Mouse (Mus musculus) myocyte (in vitro differentiated cells): ENCODE results near the gene Osbpl8. TPM values are rescaled to one million over a fixed set of nuclear protein-coding genes. Genes with fewer than 3 reads are reported as not detected.

ENCODE experiments used
- H3K27me3 ChIP-seq: one replicate; pipeline ENCODE4 v1.6.1; 2011; ENCODE audit not compliant: control insufficient read depth, insufficient read depth, insufficient read length
- H3K36me3 ChIP-seq: one replicate; pipeline ENCODE4 v1.6.1; 2011; ENCODE audit not compliant: control insufficient read depth, insufficient read depth
- H3K4me2 ChIP-seq: one replicate; pipeline ENCODE4 v1.6.1; 2011; ENCODE audit warnings: low read depth, control low read depth
- H3K4me3 ChIP-seq: one replicate; pipeline ENCODE4 v1.5.1; 2011; ENCODE audit warnings: mild to moderate bottlenecking, control low read depth, moderate library complexity
- H3K79me2 ChIP-seq: one replicate; pipeline ENCODE4 v1.6.1; 2011; ENCODE audit not compliant: control insufficient read depth, insufficient read depth
- H3ac ChIP-seq: one replicate; pipeline ENCODE4 v1.6.1; 2011; ENCODE audit not compliant: control insufficient read depth, insufficient read length
- CEBPB ChIP-seq: IDR thresholded peaks from 2 replicates; pipeline ENCODE4 v1.6.1; 2011; ENCODE audit warnings: mild to moderate bottlenecking, moderate library complexity; ENCODE audit not compliant: poor library complexity, insufficient read depth, severe bottlenecking
- E2F4 ChIP-seq: IDR thresholded peaks from one replicate; pipeline ENCODE4 v1.6.1; 2011; ENCODE audit warnings: mild to moderate bottlenecking, control low read depth, moderate library complexity; ENCODE audit not compliant: insufficient read depth
- MAX ChIP-seq: IDR thresholded peaks from one replicate; pipeline ENCODE4 v1.6.1; 2011; ENCODE audit warnings: low read depth, mild to moderate bottlenecking, control low read depth
- MYOD1 ChIP-seq, 3 experiments: IDR thresholded peaks; one replicate each; pipeline ENCODE4 v1.6.1; 2011; ENCODE audit warnings: control low read depth in 2 of 3, low read depth in 2 of 3, mild to moderate bottlenecking in 2 of 3, moderate library complexity in 1 of 3; ENCODE audit not compliant: insufficient read length in 2 of 3, control insufficient read depth in 1 of 3
- MYOG ChIP-seq, 3 experiments: IDR thresholded peaks; one replicate each; pipeline ENCODE4 v1.6.1; 2011; ENCODE audit warnings: control low read depth in 2 of 3, low read depth in 2 of 3, mild to moderate bottlenecking in 2 of 3; ENCODE audit not compliant: insufficient read length in 2 of 3, control insufficient read depth in 1 of 3, insufficient read depth in 1 of 3
- POLR2A ChIP-seq: IDR thresholded peaks from one replicate; pipeline ENCODE4 v1.6.1; 2011; ENCODE audit warnings: low read depth, mild to moderate bottlenecking, control low read depth, moderate library complexity; ENCODE audit not compliant: insufficient read length
- POLR2AphosphoS2 ChIP-seq: IDR thresholded peaks from one replicate; pipeline ENCODE4 v1.6.1; 2011; ENCODE audit warnings: low read depth, control low read depth; ENCODE audit not compliant: insufficient read length
- REST ChIP-seq: IDR thresholded peaks from one replicate; pipeline ENCODE4 v1.6.1; 2011; ENCODE audit warnings: mild to moderate bottlenecking, control low read depth, moderate library complexity; ENCODE audit not compliant: insufficient read depth, insufficient read length
- SRF ChIP-seq: IDR thresholded peaks from one replicate; pipeline ENCODE4 v1.6.1; 2011; ENCODE audit warnings: low read depth; ENCODE audit not compliant: control insufficient read depth, insufficient read length
- TCF12 ChIP-seq: IDR thresholded peaks from one replicate; pipeline ENCODE4 v1.6.1; 2011; ENCODE audit warnings: mild to moderate bottlenecking, control low read depth; ENCODE audit not compliant: poor library complexity, insufficient read depth, severe bottlenecking
- TCF3 ChIP-seq: IDR thresholded peaks from one replicate; pipeline ENCODE4 v1.6.1; 2011; ENCODE audit warnings: low read depth, control low read depth; ENCODE audit not compliant: insufficient read length
- USF1 ChIP-seq: IDR thresholded peaks from one replicate; pipeline ENCODE4 v1.6.1; 2011; ENCODE audit warnings: low read depth, mild to moderate bottlenecking, control low read depth, moderate library complexity
- polyA plus RNA-seq: library from polyadenylated mRNA; unstranded; fragments of >200 nt; fragmentation: generic; extraction: Trizol; gene quantifications from one replicate; pipeline ENCODE4 v1.2.1, GENCODE M21; 2012; ENCODE audit warnings: missing spikeins

Osbpl8 gene
- polyA plus RNA-seq = 5.3 TPM

GRCm38 (mm10) chr10:111164304-111165218 lies at the start of gene Osbpl8:
Gene Osbpl8, plus strand, starts transcription at chr10:111164752.
- TF ChIP-seq SRF = peak; percentile 65
- no peak for TF ChIP-seq MAX
- TF ChIP-seq POLR2AphosphoS2 = peak; percentile 91
- no peak for TF ChIP-seq E2F4
- peak in 2 of 3 experiments; percentile 82 to 90 for TF ChIP-seq MYOD1 (IDR thresholded peaks at IDR 0.05; ENCODE audit: control insufficient read depth in 1 of 3, insufficient read length in 2 of 3, low read depth in 2 of 3)
- peak; percentile 95 for TF ChIP-seq USF1
- peak; percentile 93 for TF ChIP-seq POLR2A
- peak; percentile 61 for TF ChIP-seq TCF3
- TF ChIP-seq TCF12 = no peak
- TF ChIP-seq MYOG (IDR thresholded peaks at IDR 0.05; ENCODE audit: control insufficient read depth in 1 of 3, insufficient read depth in 1 of 3, insufficient read length in 2 of 3, low read depth in 2 of 3) = peak; percentile 46 to 91 (median 72)
- TF ChIP-seq CEBPB = no peak
- no peak for TF ChIP-seq REST
- peak within 1 kb of the TSS; percentile 59 for H3K4me3 ChIP-seq
- peak within 1 kb of the TSS; percentile 77 for H3K4me2 ChIP-seq
- H3K27me3 ChIP-seq = no peaks in the 10 kb centered on the region
- no peaks in the 10 kb centered on the region for H3K36me3 ChIP-seq
- peak within 1 kb of the TSS; percentile 63 for H3ac ChIP-seq
- peaks cover 37% of the 10 kb centered on the region for H3K79me2 ChIP-seq

DNA sequence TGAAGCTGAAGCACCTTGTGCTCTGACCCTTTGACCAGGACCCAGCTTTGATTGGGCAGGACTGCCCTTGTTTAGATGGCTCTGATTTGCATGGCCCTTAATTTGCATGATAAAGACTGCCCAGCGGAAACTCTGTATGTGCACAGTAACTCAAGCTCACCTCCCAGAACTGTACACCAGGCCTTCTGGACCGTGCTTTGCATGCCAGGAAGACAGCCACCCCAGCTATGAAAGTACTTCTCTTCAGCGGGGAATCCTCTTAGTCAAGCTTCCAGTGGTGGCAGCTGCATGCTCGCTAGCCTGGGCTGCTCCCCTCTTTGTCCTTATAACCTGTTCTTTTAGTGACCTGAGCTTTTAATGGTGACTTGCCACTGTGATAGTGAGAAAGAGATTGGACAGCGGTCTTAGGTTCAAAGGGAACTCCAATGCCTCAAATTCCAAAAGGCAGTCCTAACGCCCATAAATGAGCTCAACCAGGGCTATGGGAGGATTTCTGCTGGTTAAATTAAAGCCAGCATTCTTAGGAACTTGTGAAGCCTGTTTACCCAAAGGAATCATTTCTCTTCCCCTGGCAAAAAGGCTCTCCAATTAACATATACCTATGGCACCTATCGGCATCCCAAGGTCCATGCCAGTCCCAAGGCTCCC lies 47.2 kb upstream of the Osbpl8 start:
- no peak overlapping the region for H3K4me2 ChIP-seq
- H3K27me3 ChIP-seq = no peaks in the 10 kb centered on the region
- H3ac ChIP-seq = no peak overlapping the region
- TF ChIP-seq REST (no peak), E2F4 (no peak)
- no peak overlapping the region for H3K4me3 ChIP-seq
- H3K36me3 ChIP-seq = no peaks in the 10 kb centered on the region
- no peaks in the 10 kb centered on the region for H3K79me2 ChIP-seq

DNA sequence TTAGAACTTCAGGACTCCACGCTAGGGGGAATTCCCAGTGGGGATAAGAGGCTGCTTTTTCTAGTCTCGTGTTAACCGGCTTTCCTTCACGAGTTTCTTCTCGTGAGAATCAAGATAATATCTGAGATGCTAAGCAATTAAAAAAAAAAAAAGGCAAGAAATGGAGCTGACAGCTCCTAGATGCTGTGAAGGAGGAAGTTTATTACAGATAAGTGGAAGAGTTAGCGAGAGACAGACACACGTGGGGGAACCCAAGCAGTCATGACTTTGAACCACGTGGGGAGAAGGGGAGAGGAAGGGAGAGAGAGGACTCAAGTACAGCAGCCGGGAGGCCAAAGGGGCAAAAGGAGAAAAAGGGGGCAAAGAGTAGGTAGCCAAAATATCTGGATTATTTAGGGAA lies 46.3 kb upstream of the Osbpl8 start:
- H3K4me2 ChIP-seq = no peak overlapping the region
- no peak for TF ChIP-seq POLR2A
- TF ChIP-seq TCF12 = no peak
- TF ChIP-seq USF1 = no peak
- TF ChIP-seq MYOG (IDR thresholded peaks at IDR 0.05; ENCODE audit: control insufficient read depth in 1 of 3, insufficient read depth in 1 of 3, insufficient read length in 2 of 3, low read depth in 2 of 3) = no peak
- no peak for TF ChIP-seq TCF3
- TF ChIP-seq CEBPB = no peak
- no peak for TF ChIP-seq SRF
- no peak for TF ChIP-seq MYOD1 (IDR thresholded peaks at IDR 0.05; ENCODE audit: control insufficient read depth in 1 of 3, insufficient read length in 2 of 3, low read depth in 2 of 3)
- no peak for TF ChIP-seq POLR2AphosphoS2
- no peak for TF ChIP-seq E2F4

DNA sequence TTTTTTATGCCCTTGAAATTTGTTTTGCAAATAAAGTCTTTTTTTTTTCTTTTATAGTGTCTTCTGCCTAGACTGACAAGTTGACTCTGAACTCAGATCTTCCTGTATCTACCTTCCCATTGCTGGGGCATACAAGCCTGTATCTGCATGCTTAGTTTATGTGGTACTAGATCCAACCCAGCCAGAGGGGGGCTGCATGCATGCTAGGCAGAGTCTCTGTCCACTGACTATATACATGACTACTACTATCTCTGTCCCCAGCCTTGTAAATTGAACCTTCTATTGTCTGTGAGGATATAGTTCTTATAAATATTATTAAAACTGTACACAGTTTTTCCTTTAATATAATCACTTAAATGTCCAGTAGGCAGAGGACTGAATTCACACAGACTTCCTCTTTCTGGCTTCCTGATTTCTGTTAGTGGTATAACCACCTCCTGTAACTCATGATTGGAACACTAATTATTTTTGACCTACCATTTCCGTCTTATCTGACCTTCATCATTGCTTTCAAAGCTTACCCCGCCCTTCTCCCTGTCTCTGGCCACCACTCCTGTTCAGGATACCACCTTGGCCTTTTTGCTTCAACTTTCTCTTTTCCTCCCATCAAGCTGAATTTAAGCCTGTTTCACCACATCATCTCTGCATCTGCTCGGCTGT lies 45.4 kb upstream of the Osbpl8 start:
- Histone ChIP-seq H3K4me3 (no peak overlapping the region), H3ac (no peak overlapping the region), H3K36me3 (no peaks in the 10 kb centered on the region), H3K27me3 (no peaks in the 10 kb centered on the region), H3K4me2 (no peak overlapping the region), H3K79me2 (no peaks in the 10 kb centered on the region)
- no peak for TF ChIP-seq TCF3

More for the DNA sequence above, 46.3 kb upstream of the Osbpl8 start:
- no peaks in the 10 kb centered on the region for H3K79me2 ChIP-seq
- H3K36me3 ChIP-seq = no peaks in the 10 kb centered on the region
- no peaks in the 10 kb centered on the region for H3K27me3 ChIP-seq
- H3K4me3 ChIP-seq = no peak overlapping the region
- H3ac ChIP-seq = no peak overlapping the region

DNA sequence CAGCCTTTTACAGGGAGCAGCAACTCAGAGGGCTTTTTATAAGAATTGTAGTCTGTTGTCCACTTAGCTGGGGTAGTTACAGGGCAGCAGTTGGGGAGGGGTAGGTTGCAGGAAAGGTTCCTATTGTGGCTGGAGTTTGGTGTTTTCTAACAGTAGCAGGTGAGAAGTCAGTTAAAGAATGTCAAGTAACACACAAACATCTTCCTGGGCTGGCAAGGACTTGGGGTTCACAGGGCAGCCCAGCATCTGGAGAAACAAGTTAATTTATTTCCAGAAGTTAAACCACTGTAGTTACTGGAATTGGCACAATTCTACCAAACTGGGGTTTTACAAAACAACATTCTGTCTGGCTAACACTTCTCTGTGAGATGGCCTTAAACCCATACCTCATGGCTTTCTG lies 44.8 kb upstream of the Osbpl8 start:
- Histone ChIP-seq H3K4me2 (no peak overlapping the region), H3ac (no peak overlapping the region), H3K36me3 (no peaks in the 10 kb centered on the region), H3K27me3 (no peaks in the 10 kb centered on the region), H3K79me2 (no peaks in the 10 kb centered on the region), H3K4me3 (no peak overlapping the region)
- TF ChIP-seq SRF (no peak), TCF3 (no peak), POLR2AphosphoS2 (no peak), REST (no peak), E2F4 (no peak), TCF12 (no peak), USF1 (no peak), CEBPB (no peak), MYOD1 (IDR thresholded peaks at IDR 0.05; ENCODE audit: control insufficient read depth in 1 of 3, insufficient read length in 2 of 3, low read depth in 2 of 3) (no peak), POLR2A (no peak), MAX (no peak)
